Mouse (Mus musculus): Measurements from ENCODE around the gene Prrg3. TPM values are rescaled to one million over a fixed set of nuclear protein-coding genes. Genes with fewer than 3 reads are reported as not detected.

Gene Prrg3
- total and polyA plus RNA-seq, 3 experiments: not detected

DNA sequence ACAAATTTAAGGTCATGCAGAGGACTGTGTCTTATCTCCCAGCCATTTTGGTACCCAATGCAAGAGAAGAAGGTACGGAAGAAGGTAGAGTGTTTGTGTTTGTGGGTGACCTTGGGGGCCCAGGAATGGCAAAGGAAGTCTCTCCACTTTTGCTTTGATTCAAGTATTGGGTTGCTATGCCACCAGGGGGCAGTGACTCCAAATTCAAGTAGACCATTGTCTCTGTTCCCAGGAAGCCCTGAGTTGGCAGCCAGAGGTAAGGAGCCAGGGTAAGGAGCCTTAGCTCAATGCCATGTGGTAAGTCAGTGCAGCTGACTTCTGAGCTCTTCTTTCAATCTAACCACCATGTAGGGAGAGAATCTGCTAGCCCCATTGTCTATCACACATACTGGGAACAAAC lies 21.4 kb downstream of the Prrg3 start:
- H3K79me2 ChIP-seq (replicated peaks; ENCODE audit: control insufficient read depth, extremely low read depth, insufficient read depth, poor library complexity, severe bottlenecking): no peaks in the 10 kb centered on the region
- dilution Hi-C loops (cut with MboI; ENCODE audit: extremely low pct_ligation_motif_present, extremely low pct_unique_long_range_greater_than_20kb, low sequenced_read_pairs): no loop called here

DNA sequence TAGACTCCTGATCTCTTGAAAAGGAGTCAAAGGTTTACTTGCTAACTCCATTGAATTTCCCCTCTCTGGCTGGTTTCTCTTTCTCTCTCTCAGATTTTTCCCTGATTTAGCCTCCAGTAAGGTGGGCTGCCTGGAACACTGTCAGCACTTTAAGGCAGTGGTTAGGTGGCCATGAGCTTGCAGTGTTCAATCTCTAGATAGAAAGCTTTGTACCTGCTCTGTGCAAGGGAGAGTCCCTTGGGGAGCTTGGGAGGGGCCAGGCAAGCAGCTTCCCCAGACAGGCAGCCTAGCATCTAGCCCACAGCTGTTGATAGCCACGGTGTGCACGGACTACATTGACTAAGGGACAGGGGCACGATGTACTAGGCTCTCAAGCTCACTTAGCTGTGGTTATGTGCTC lies 29.1 kb downstream of the Prrg3 start, which contains the start of gene Cnga2:
TSS of gene Cnga2 (plus strand) at position 301 of the 400 bp plus-strand sequence.
- no peaks in the 10 kb centered on the region for H3K36me3 ChIP-seq (replicated peaks in 1 of 2; ENCODE audit: control insufficient read depth in 1 of 2, insufficient read depth in 1 of 2, low read length in 1 of 2)
- H3K4me3 ChIP-seq (replicated peaks in 1 of 3; ENCODE audit: low read depth in 2 of 3, low read length in 2 of 3, poor library complexity in 1 of 3): no peak within 1 kb of the TSS
- no peaks in the 10 kb centered on the region for H3K79me2 ChIP-seq (replicated peaks; ENCODE audit: control insufficient read depth, extremely low read depth, insufficient read depth, poor library complexity, severe bottlenecking)
- no peak for DNase-seq (ENCODE audit: extremely low read depth)
- H3K9me3 ChIP-seq (replicated peaks; ENCODE audit: low read length): no peaks in the 10 kb centered on the region
- in situ Hi-C loops (cut with MboI; ENCODE audit: low pct_ligation_motif_present, low pct_unique_long_range_greater_than_20kb, low sequenced_read_pairs) (no loop called here), dilution Hi-C loops (cut with MboI; ENCODE audit: extremely low pct_ligation_motif_present, extremely low pct_unique_long_range_greater_than_20kb, low sequenced_read_pairs) (no loop called here)
- H3K4me1 ChIP-seq (ENCODE audit: control insufficient read depth in 1 of 2, insufficient read depth in 2 of 2): peaks cover 0 to 3% of the 10 kb centered on the region in 2 experiments; a peak in 1 of 4 replicates
- no peak for TF ChIP-seq MYC (IDR thresholded peaks at IDR 0.05; ENCODE audit: low read depth, low read length)
- TF ChIP-seq GABPA (IDR thresholded peaks at IDR 0.05; ENCODE audit: insufficient replicate concordance, low read depth, low read length): no peak
- no peak for TF ChIP-seq NELFE (IDR thresholded peaks at IDR 0.05; ENCODE audit: low read depth, low read length)
- no peak for TF ChIP-seq ZNF384 (IDR thresholded peaks at IDR 0.05; ENCODE audit: low read depth, low read length)
- no peak for TF ChIP-seq KAT2A (IDR thresholded peaks at IDR 0.05; ENCODE audit: insufficient replicate concordance, low read length)
- TF ChIP-seq SMC3 (IDR thresholded peaks at IDR 0.05; ENCODE audit: low read depth, low read length): no peak
- no peak for TF ChIP-seq JUN (IDR thresholded peaks at IDR 0.05; ENCODE audit: insufficient read depth, low read depth, low read length)
- TF ChIP-seq POLR2A (IDR thresholded peaks at IDR 0.05; ENCODE audit: low read depth, low read length): no peak
- H3K27me3 ChIP-seq (replicated peaks): no peaks in the 10 kb centered on the region
- no peak within 1 kb of the TSS for H3K4me2 ChIP-seq (ENCODE audit: insufficient read depth, low read depth, poor library complexity, severe bottlenecking)
- H3K9ac ChIP-seq (ENCODE audit: insufficient read depth, low read depth): no peak within 1 kb of the TSS
- no peak within 1 kb of the TSS for H3K27ac ChIP-seq (ENCODE audit: insufficient read depth, low read depth)

More for the DNA sequence above, 21.4 kb downstream of the Prrg3 start:
- peaks cover 0 to 9% of the 10 kb centered on the region in 2 experiments; a peak in 2 of 4 replicates for H3K4me1 ChIP-seq (ENCODE audit: control insufficient read depth in 1 of 2, insufficient read depth in 2 of 2)
- H3K36me3 ChIP-seq (replicated peaks in 1 of 2; ENCODE audit: control insufficient read depth in 1 of 2, insufficient read depth in 1 of 2, low read length in 1 of 2): no peaks in the 10 kb centered on the region
- DNase-seq (ENCODE audit: extremely low read depth): peak; percentile 28
- H3K27me3 ChIP-seq (replicated peaks): no peaks in the 10 kb centered on the region
- no peaks in the 10 kb centered on the region for H3K9me3 ChIP-seq (replicated peaks; ENCODE audit: low read length)
- H3K9ac ChIP-seq (ENCODE audit: insufficient read depth, low read depth): no peak overlapping the region
- TF ChIP-seq RAD21 (IDR thresholded peaks at IDR 0.05; ENCODE audit: low read depth, low read length) (peak; percentile 32), MAZ (IDR thresholded peaks at IDR 0.05; ENCODE audit: low read depth, low read length) (no peak), SMC3 (IDR thresholded peaks at IDR 0.05; ENCODE audit: low read depth, low read length) (peak; percentile 43), CTCF (conservative IDR thresholded peaks at IDR 0.05 in 1 of 2, IDR thresholded peaks at IDR 0.05 in 1 of 2; ENCODE audit: low read depth in 2 of 2, low read length in 2 of 2) (peak in 1 of 2 experiments; percentile 49; a peak in 2 of 4 replicates)
- H3K27ac ChIP-seq (ENCODE audit: insufficient read depth, low read depth): no peak overlapping the region
- H3K4me2 ChIP-seq (ENCODE audit: insufficient read depth, low read depth, poor library complexity, severe bottlenecking): no peak overlapping the region
- no peak overlapping the region for H3K4me3 ChIP-seq (replicated peaks in 1 of 3; ENCODE audit: low read depth in 2 of 3, low read length in 2 of 3, poor library complexity in 1 of 3)
- in situ Hi-C loops (cut with MboI; ENCODE audit: low pct_ligation_motif_present, low pct_unique_long_range_greater_than_20kb, low sequenced_read_pairs): no loop called here

DNA sequence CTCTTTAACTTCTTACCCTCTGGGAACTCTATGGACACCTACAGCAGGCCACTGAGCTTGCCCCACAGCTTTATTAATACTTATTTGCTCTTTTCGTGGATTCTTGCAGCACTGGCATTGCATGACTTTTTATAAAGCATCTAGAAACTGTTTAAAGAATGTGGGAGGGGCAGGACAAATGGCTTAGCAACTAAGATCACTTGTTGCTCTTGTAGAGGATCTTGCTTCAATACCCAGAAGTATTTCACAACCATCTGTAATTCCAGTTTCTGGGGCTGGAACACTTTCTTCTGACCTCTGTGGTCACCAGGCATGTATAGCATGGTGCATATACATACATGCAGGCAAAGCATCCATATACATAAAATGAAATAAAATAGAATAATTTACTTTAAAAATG lies 33.5 kb downstream of the Prrg3 start:
- dilution Hi-C loops (cut with MboI; ENCODE audit: extremely low pct_ligation_motif_present, extremely low pct_unique_long_range_greater_than_20kb, low sequenced_read_pairs): no loop called here
- Histone ChIP-seq H3K4me2 (ENCODE audit: insufficient read depth, low read depth, poor library complexity, severe bottlenecking) (no peak overlapping the region), H3K79me2 (replicated peaks; ENCODE audit: control insufficient read depth, extremely low read depth, insufficient read depth, poor library complexity, severe bottlenecking) (no peaks in the 10 kb centered on the region), H3K36me3 (replicated peaks in 1 of 2; ENCODE audit: control insufficient read depth in 1 of 2, insufficient read depth in 1 of 2, low read length in 1 of 2) (no peaks in the 10 kb centered on the region), H3K9me3 (replicated peaks; ENCODE audit: low read length) (no peaks in the 10 kb centered on the region), H3K27ac (ENCODE audit: insufficient read depth, low read depth) (no peak overlapping the region), H3K27me3 (replicated peaks) (no peaks in the 10 kb centered on the region), H3K4me3 (replicated peaks in 1 of 3; ENCODE audit: low read depth in 2 of 3, low read length in 2 of 3, poor library complexity in 1 of 3) (no peak overlapping the region), H3K4me1 (ENCODE audit: control insufficient read depth in 1 of 2, insufficient read depth in 2 of 2) (peaks cover 0 to 3% of the 10 kb centered on the region in 2 experiments; a peak in 1 of 4 replicates), H3K9ac (ENCODE audit: insufficient read depth, low read depth) (no peak overlapping the region)
- DNase-seq (ENCODE audit: extremely low read depth): no peak
- in situ Hi-C loops (cut with MboI; ENCODE audit: low pct_ligation_motif_present, low pct_unique_long_range_greater_than_20kb, low sequenced_read_pairs): no loop called here
- TF ChIP-seq UBTF (IDR thresholded peaks at IDR 0.05; ENCODE audit: low read depth, low read length) (no peak), POLR2AphosphoS2 (IDR thresholded peaks at IDR 0.05; ENCODE audit: low read depth, low read length) (no peak), ZKSCAN1 (IDR thresholded peaks at IDR 0.05; ENCODE audit: borderline replicate concordance, low read depth, low read length) (no peak), BHLHE40 (IDR thresholded peaks at IDR 0.05; ENCODE audit: low read depth, low read length) (no peak), RCOR1 (conservative IDR thresholded peaks at IDR 0.05; ENCODE audit: low read depth, low read length) (no peak), NELFE (IDR thresholded peaks at IDR 0.05; ENCODE audit: low read depth, low read length) (no peak), HCFC1 (IDR thresholded peaks at IDR 0.05; ENCODE audit: low read depth, low read length) (no peak), NRF1 (IDR thresholded peaks at IDR 0.05; ENCODE audit: low read depth, low read length) (no peak), E2F4 (IDR thresholded peaks at IDR 0.05; ENCODE audit: insufficient replicate concordance, low read depth, low read length) (no peak), CHD1 (IDR thresholded peaks at IDR 0.05; ENCODE audit: low read depth, low read length) (no peak), USF2 (conservative IDR thresholded peaks at IDR 0.05; ENCODE audit: low read depth, low read length) (no peak), CTCF (conservative IDR thresholded peaks at IDR 0.05 in 1 of 2, IDR thresholded peaks at IDR 0.05 in 1 of 2; ENCODE audit: low read depth in 2 of 2, low read length in 2 of 2) (no peak), ZMIZ1 (IDR thresholded peaks at IDR 0.05; ENCODE audit: low read depth, low read length) (no peak), MYC (IDR thresholded peaks at IDR 0.05; ENCODE audit: low read depth, low read length) (no peak), ZNF384 (IDR thresholded peaks at IDR 0.05; ENCODE audit: low read depth, low read length) (no peak), SIN3A (IDR thresholded peaks at IDR 0.05; ENCODE audit: low read length) (no peak), EP300 (IDR thresholded peaks at IDR 0.05; ENCODE audit: low read length) (no peak), KAT2A (IDR thresholded peaks at IDR 0.05; ENCODE audit: insufficient replicate concordance, low read length) (no peak)
